Mouse (Mus musculus) heart, adult 2 months (tissue): ENCODE results near the gene Bdp1.

Experiments
- CTCF ChIP-seq: fragments of 200-600 bp; IDR thresholded peaks from 2 replicates; pipeline ENCODE4 v1.8.1; 2022; ENCODE audit warnings: antibody characterized with exemption, mild to moderate bottlenecking, moderate library complexity
- POLR2A ChIP-seq: fragments of 200-500 bp; IDR thresholded peaks from 2 replicates; pipeline ENCODE4 v1.6.1; 2011; ENCODE audit warnings: mild to moderate bottlenecking, low read depth, low read length, control low read depth; ENCODE audit not compliant: insufficient read depth

GRCm38 (mm10) chr13:100005911-100006496 is 97.9 kb downstream of the Bdp1 start:
- TF ChIP-seq POLR2A (no peak), CTCF (no peak)
